Mouse (Mus musculus) stomach, embryonic 14.5 days (tissue): ENCODE measurements around the gene Rec8. TPM values are rescaled to one million over a fixed set of nuclear protein-coding genes. Genes with fewer than 3 reads are reported as not detected.
A peak's percentile ranks its signal among the peaks of the same experiment; 100 is the strongest.

ENCODE experiments used
- ATAC-seq: fragments of 200-750 bp; cut with Nextera tagmentation; 2 replicates; pipeline ENCODE4 v1.8.0; 2017; ENCODE audit warnings: low read depth, moderate TSS enrichment; ENCODE audit not compliant: insufficient number of reproducible peaks, insufficient read depth, low FRiP score
- H3K27ac ChIP-seq: fragments of 300-500 bp; sonication (generic); 2 replicates; pipeline ENCODE4 v1.5.1; 2014; ENCODE audit warnings: mild to moderate bottlenecking, low read length, moderate library complexity, mixed read lengths
- H3K27me3 ChIP-seq: fragments of 300-500 bp; sonication (generic); 2 replicates; pipeline ENCODE4 v1.6.1; 2014; ENCODE audit warnings: low read length, control low read depth, mixed read lengths; ENCODE audit not compliant: control insufficient read depth, insufficient read depth
- H3K36me3 ChIP-seq: fragments of 300-500 bp; sonication (generic); 2 replicates; pipeline ENCODE4 v1.6.1; 2014; ENCODE audit warnings: mild to moderate bottlenecking, control low read depth, low read length, moderate library complexity, mixed read lengths; ENCODE audit not compliant: control insufficient read depth, insufficient read depth
- H3K4me1 ChIP-seq: fragments of 300-500 bp; sonication (generic); 2 replicates; pipeline ENCODE4 v1.6.1; 2014; ENCODE audit warnings: low read length, control low read depth, mixed read lengths; ENCODE audit not compliant: control insufficient read depth, insufficient read depth
- H3K4me2 ChIP-seq: fragments of 300-500 bp; sonication (generic); replicated peaks from 2 replicates; pipeline ENCODE4 v1.6.1; 2014; ENCODE audit warnings: low read depth, low read length, control low read depth
- H3K4me3 ChIP-seq: fragments of 300-500 bp; sonication (generic); 2 replicates; pipeline ENCODE4 v1.5.1; 2014; ENCODE audit warnings: low read depth, low read length, control low read depth
- H3K9ac ChIP-seq: fragments of 300-500 bp; sonication (generic); replicated peaks from 2 replicates; pipeline ENCODE4 v1.6.1; 2014; ENCODE audit warnings: low read depth, mild to moderate bottlenecking, control low read depth, low read length, moderate library complexity, mixed read lengths
- H3K9me3 ChIP-seq: fragments of 300-500 bp; sonication (generic); 2 replicates; pipeline ENCODE4 v1.6.1; 2016; ENCODE audit warnings: low read depth, low read length, control low read depth; ENCODE audit not compliant: control insufficient read depth
- WGBS: fragments of 180-500 bp; shearing (Covaris S2); extraction: QIAGEN DNeasy Blood & Tissue Kit; methylation state at CpG from one replicate; pipeline ENCODE4 v1.1.7; 2014; 5-methylcytosine and 5-hydroxymethylcytosine counted together
- polyA plus RNA-seq: library from polyadenylated mRNA; unstranded; fragments of >200 nt; fragmentation: Nextera tagmentation; extraction: Ambion mirVana; gene quantifications from 2 replicates; pipeline ENCODE4 v1.2.1, GENCODE M21; 2014

The Rec8 gene
- polyA plus RNA-seq, 1 experiment from 2014 or later: 10.9 TPM

DNA sequence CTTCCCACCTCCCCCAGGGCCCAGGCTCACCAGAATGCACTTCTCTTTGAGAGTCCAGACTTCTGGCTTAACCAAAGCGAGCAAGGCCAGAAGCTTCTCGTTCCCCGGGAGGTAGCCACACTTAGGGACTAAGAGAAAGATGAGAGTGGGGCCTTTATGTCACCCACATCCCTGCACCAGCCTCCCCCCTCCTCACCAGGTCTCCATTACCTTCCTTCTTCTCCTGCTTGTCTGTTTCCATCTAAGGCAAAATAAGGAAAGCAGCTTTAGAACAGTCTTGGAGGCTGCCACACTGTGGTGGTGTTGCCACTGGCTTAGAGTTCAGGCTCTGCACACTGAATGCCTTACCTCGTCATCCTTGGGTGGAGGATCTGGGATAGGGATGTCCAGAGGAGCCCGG is 28.6 kb upstream of the Rec8 start:
- peaks cover 18% of the 10 kb centered on the region for H3K4me1 ChIP-seq
- no peak overlapping the region for H3K27ac ChIP-seq
- 93% methylated on average over 5 of the region's 5 CpGs for WGBS
- H3K36me3 ChIP-seq: peaks cover 5% of the 10 kb centered on the region; the same call in 1 of the 2 replicates
- H3K9me3 ChIP-seq: no peaks in the 10 kb centered on the region
- H3K27me3 ChIP-seq: no peaks in the 10 kb centered on the region
- no peak overlapping the region for H3K9ac ChIP-seq
- H3K4me2 ChIP-seq: no peak overlapping the region
- no peak for ATAC-seq
- no peak overlapping the region for H3K4me3 ChIP-seq

DNA sequence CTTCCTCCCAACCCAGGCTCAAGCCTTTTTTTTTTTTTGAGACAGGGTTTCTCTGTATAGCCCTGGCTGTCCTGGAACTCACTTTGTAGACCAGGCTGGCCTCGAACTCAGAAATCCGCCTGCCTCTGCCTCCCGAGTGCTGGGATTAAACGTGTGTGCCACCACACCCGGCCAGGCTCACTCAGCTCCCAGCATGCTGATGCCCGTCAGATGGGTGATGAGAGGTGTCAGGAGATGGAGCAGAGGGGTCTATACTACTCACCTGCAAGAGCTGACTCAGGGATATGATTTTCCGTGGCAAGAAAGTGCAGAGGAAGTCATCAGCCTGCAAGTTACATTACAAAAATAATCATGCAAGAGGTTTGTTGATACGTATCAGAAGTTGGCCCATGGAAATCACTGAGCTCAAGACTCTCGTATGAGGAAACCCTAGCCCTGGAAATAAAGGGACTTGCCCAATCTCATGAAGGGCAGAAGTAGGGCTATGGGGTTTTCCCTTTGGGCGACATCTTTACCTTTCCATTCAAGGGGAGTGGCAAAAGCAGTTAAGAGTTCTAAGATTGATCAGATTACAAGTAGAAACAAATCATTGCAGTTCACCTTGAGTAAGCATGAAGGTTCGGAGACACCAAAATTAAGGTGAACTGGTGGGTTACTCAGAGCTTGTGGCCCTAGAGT is 27.9 kb upstream of the Rec8 start:
- H3K4me1 ChIP-seq: peaks cover 18% of the 10 kb centered on the region
- no peak for ATAC-seq
- H3K27ac ChIP-seq: peak overlapping the region; percentile 64; the same call in 1 of the 2 replicates
- peak overlapping the region; percentile 52 for H3K9ac ChIP-seq
- peak overlapping the region; percentile 96 for H3K4me2 ChIP-seq
- H3K27me3 ChIP-seq: no peaks in the 10 kb centered on the region
- 78% methylated on average over 11 of the region's 11 CpGs for WGBS
- H3K36me3 ChIP-seq: peaks cover 8% of the 10 kb centered on the region; the same call in 1 of the 2 replicates
- H3K9me3 ChIP-seq: no peaks in the 10 kb centered on the region
- H3K4me3 ChIP-seq: peak overlapping the region; percentile 86

DNA sequence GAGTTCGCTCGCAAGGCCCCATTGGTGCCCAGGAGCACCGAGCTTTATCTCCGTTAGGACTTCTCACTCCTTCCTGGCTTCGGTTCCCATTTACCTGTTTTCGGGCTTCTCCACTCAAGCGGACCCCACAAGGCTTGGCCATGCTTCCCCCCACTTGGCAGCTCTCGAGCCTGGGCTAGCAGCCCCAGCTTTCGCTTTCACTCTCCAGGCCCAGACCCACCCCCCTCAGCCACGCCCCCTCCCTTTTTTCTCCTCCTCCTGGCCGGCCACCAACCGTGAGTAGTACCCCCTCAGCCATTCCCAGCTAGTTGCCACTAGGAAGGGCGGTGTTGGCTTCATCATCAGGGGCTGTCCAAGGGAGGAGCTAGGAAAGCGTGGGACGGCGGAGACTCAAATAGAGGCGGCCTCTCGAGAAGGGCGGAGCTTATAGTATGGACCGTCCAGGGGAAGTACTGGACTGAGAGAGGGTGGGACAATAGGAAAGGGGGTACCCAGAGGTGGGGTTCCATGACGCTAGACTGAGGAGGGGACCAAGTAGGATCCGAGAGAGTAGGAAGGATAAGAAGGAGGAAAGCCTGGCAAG is 27.0 kb upstream of the Rec8 start, which contains the start of gene Psme2:
Psme2 (minus strand) TSS at position 366 of the 583 bp plus-strand sequence.
- ATAC-seq: peak; percentile 96
- WGBS: under 1% methylated on average over 22 of the region's 22 CpGs
- peak within 1 kb of the TSS; percentile 96 for H3K4me2 ChIP-seq
- H3K4me1 ChIP-seq: peaks cover 18% of the 10 kb centered on the region
- peaks cover 18% of the 10 kb centered on the region for H3K36me3 ChIP-seq
- H3K4me3 ChIP-seq: peak within 1 kb of the TSS; percentile 86
- H3K27me3 ChIP-seq: no peaks in the 10 kb centered on the region
- H3K9me3 ChIP-seq: no peaks in the 10 kb centered on the region
- peak within 1 kb of the TSS; percentile 78 for H3K9ac ChIP-seq
- peak within 1 kb of the TSS; percentile 90 for H3K27ac ChIP-seq

DNA sequence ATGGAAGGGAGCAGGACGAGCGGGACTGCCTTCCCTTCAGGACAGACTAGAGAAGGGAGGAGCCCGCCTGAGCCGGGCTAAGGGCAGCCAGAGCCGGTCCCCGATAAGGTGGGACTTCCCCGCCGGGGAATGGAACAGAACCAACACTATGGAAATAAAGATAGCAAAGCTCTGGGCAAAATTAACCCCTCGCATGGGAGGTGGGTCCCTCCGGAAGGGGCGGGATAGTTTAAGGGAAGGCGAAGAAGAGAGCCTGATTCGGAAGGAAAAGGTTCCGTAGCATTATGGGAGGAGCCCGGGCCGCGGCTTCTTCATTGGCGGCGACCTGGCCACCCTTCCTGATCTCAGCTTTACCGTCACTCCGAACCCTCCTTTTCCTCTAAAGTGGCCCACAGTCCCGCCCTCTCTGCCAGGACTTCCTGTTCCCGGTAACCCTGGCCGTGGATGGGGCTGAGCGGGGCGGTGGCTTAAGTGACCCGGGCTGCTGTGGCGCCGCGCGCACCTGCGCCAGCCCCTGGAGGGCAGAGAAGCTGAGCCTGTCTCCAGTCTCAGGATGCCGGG is 26.4 kb upstream of the Rec8 start, which contains the start of gene Rnf31:
Rnf31 (plus strand) TSS at position 378 of the 561 bp plus-strand sequence.
- H3K36me3 ChIP-seq: peaks cover 23% of the 10 kb centered on the region
- ATAC-seq: peak; percentile 90

DNA sequence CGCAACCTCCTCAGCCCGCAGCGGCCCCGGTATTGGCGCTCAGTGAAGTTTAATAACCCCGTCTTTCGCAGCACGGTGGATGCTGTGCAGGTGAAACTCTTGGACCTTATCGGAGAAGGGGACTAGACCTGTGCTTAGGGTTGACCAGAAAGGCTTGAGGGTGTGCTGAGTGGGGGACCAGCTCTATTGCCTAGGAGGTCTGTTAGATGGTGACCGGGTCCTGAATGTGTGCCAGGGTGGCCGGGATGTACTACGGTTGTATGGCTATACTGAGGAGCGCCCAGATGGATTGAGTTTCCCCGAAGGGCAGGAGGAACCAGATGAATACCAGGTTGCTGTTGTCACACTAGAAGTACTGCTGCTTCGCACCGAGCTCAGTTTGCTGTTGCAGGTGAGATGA is 25.6 kb upstream of the Rec8 start:
- Histone ChIP-seq H3K4me1 (peaks cover 18% of the 10 kb centered on the region), H3K27ac (peak overlapping the region; percentile 71; the same call in 1 of the 2 replicates), H3K27me3 (no peaks in the 10 kb centered on the region), H3K9ac (peak overlapping the region; percentile 78), H3K36me3 (peaks cover 31% of the 10 kb centered on the region), H3K4me3 (peak overlapping the region; percentile 86), H3K4me2 (peak overlapping the region; percentile 96), H3K9me3 (no peaks in the 10 kb centered on the region)
- ATAC-seq: no peak
- 5% methylated on average over 16 of the region's 16 CpGs for WGBS

More for the DNA sequence above, 26.4 kb upstream of the Rec8 start, which contains the start of gene Rnf31:
- peak within 1 kb of the TSS; percentile 86 for H3K4me3 ChIP-seq
- peak within 1 kb of the TSS; percentile 90 for H3K27ac ChIP-seq
- peak within 1 kb of the TSS; percentile 96 for H3K4me2 ChIP-seq
- H3K4me1 ChIP-seq: peaks cover 18% of the 10 kb centered on the region
- peak within 1 kb of the TSS; percentile 78 for H3K9ac ChIP-seq
- H3K9me3 ChIP-seq: no peaks in the 10 kb centered on the region
- WGBS: 0% methylated on average over 33 of the region's 33 CpGs
- H3K27me3 ChIP-seq: no peaks in the 10 kb centered on the region

DNA sequence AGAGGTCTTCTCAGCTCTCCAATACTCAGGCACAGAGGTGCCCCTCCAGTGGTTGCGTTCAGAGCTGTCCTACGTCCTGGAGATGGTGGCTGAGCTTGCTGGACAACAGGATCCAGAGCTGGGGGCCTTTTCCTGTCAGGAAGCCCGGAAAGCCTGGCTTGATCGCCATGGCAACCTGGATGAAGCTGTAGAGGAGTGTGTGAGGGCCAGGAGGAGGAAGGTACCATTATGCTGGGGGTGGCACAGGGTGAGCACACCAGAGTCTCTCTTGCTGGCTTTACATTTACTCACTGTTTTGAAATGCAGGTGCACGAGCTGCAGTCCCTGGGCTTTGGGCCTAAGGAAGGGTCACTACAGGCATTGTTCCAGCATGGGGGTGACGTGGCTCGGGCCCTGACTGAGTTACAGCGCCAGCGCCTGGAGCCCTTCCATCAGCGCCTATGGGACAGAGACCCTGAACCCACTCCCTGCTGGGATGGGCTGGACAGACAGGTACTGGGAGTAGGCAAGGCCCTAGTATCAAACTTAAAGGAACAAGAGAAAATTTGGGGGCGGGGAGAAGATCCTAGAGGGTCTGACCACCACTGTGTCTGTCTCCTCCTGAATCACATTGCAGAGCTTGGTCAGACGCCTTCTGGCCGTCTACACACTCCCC is 21.7 kb upstream of the Rec8 start:
- peaks cover 51% of the 10 kb centered on the region for H3K36me3 ChIP-seq
- no peak overlapping the region for H3K4me2 ChIP-seq
- H3K4me1 ChIP-seq: peaks cover 14% of the 10 kb centered on the region
- H3K9me3 ChIP-seq: no peaks in the 10 kb centered on the region
- no peak overlapping the region for H3K4me3 ChIP-seq
- no peaks in the 10 kb centered on the region for H3K27me3 ChIP-seq
- WGBS: 86% methylated on average over 13 of the region's 13 CpGs
- no peak overlapping the region for H3K27ac ChIP-seq
- H3K9ac ChIP-seq: no peak overlapping the region
- no peak for ATAC-seq

DNA sequence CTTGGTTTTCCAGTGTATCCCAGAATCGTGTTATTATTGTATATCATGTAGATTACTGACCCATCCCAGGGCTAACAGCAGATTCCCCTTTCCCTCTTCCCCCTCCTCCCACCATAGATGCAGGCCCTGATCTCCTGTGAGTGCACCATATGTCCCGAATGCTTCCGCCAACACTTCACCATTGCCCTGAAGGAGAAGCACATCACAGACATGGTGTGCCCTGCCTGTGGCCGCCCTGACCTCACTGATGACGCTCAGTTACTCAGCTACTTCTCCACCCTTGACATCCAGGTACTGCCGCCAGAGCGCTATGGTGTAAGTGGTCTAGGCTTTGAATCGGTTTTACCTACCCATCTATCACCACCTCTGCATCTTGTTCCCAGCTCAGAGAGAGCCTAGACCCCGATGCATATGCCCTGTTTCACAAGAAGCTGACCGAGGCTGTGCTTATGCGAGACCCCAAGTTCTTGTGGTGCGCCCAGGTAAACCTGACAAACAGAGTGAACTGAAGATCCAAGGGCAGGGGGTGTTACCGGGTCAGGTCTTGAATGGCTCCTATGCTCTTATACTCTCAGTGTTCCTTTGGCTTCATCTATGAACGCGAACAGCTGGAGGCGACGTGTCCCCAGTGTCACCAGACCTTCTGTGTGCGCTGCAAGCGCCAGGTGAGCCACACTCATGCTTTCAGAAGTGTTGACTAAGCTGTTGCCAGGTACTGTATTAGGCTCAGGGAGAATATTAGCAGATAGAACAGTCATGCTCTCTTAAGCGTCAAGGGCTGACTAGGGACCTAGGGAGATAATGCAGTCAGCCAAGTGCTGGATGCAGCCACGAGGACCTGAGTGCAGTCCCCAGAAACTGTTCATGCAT is 19.1 kb upstream of the Rec8 start:
- Histone ChIP-seq H3K27me3 (no peaks in the 10 kb centered on the region), H3K4me1 (peaks cover 6% of the 10 kb centered on the region; the same call in 1 of the 2 replicates), H3K36me3 (peaks cover 71% of the 10 kb centered on the region), H3K27ac (no peak overlapping the region), H3K4me3 (no peak overlapping the region), H3K9me3 (no peaks in the 10 kb centered on the region), H3K4me2 (no peak overlapping the region), H3K9ac (no peak overlapping the region)
- no peak for ATAC-seq
- WGBS: 95% methylated on average over 21 of the region's 21 CpGs
